Mouse (Mus musculus) liver, postnatal 0 days (tissue): ENCODE measurements at regions not wholly inside any gene's neighbourhood (a gene's known extent, or its start where the extent isn't known, plus 50 kb on each side); places are given as distances from the start of the nearest gene placed in this dataset.

Experiments used
- ATAC-seq: fragments of 200-750 bp; cut with Nextera tagmentation; 2 replicates; pipeline ENCODE4 v1.8.0; 2017; ENCODE audit warnings: mild to moderate bottlenecking, moderate library complexity
- DNase-seq: peaks from one replicate; pipeline ENCODE4 v3.0.0-alpha.2; 2016
- H3K27ac ChIP-seq: fragments of 300-500 bp; sonication (generic); 2 replicates; pipeline ENCODE4 v1.5.1; 2014; ENCODE audit warnings: antibody characterized with exemption, moderate library complexity, mild to moderate bottlenecking, low read depth
- H3K27me3 ChIP-seq: fragments of 300-500 bp; sonication (generic); 2 replicates; pipeline ENCODE4 v1.6.1; 2014; ENCODE audit warnings: low read length, control low read depth, mixed read lengths; ENCODE audit not compliant: insufficient read depth
- H3K36me3 ChIP-seq: fragments of 300-500 bp; sonication (generic); replicated peaks from 2 replicates; pipeline ENCODE4 v1.6.1; 2014; ENCODE audit warnings: mild to moderate bottlenecking, control low read depth, low read length, moderate library complexity, mixed read lengths; ENCODE audit not compliant: insufficient read depth
- H3K4me1 ChIP-seq: fragments of 300-500 bp; sonication (generic); 2 replicates; pipeline ENCODE4 v1.6.1; 2014; ENCODE audit warnings: antibody characterized with exemption, mild to moderate bottlenecking, control low read depth; ENCODE audit not compliant: insufficient read depth
- H3K4me2 ChIP-seq: fragments of 300-500 bp; sonication (generic); 2 replicates; pipeline ENCODE4 v1.6.1; 2014; ENCODE audit warnings: low read depth, mild to moderate bottlenecking, low read length, moderate library complexity, mixed read lengths
- H3K4me3 ChIP-seq: fragments of 300-500 bp; sonication (generic); 2 replicates; pipeline ENCODE4 v1.5.1; 2014; ENCODE audit warnings: low read depth, low read length
- H3K9ac ChIP-seq: fragments of 300-500 bp; sonication (generic); replicated peaks from 2 replicates; pipeline ENCODE4 v1.6.1; 2014; ENCODE audit warnings: mild to moderate bottlenecking, moderate library complexity
- H3K9me3 ChIP-seq: fragments of 300-500 bp; sonication (generic); 2 replicates; pipeline ENCODE4 v1.6.1; 2016; ENCODE audit warnings: mild to moderate bottlenecking, control low read depth, low read length, mixed read lengths
- CTCF ChIP-seq: sonication (generic); IDR thresholded peaks from 2 replicates; pipeline ENCODE4 v1.5.1; 2016; ENCODE audit warnings: antibody characterized with exemption, low read depth
- EP300 ChIP-seq: IDR thresholded peaks from 2 replicates; pipeline ENCODE4 v1.6.1; 2016; ENCODE audit warnings: antibody characterized with exemption, low read depth, mild to moderate bottlenecking
- WGBS: fragments of 180-500 bp; shearing (Covaris S2); extraction: QIAGEN DNeasy Blood & Tissue Kit; methylation state at CpG from one replicate; pipeline ENCODE4 v1.1.7; 2014; ENCODE audit not compliant: insufficient replicate concordance; 5-methylcytosine and 5-hydroxymethylcytosine counted together

GRCm38 (mm10) chr1:73361300-73361699 is 345.6 kb upstream of the Tnp1 start:
- no peak for TF ChIP-seq EP300
- no peak for TF ChIP-seq CTCF
- no peak overlapping the region for H3K4me2 ChIP-seq
- no peak overlapping the region for H3K4me3 ChIP-seq
- WGBS: 68% methylated on average over 7 of the region's 7 CpGs
- H3K9ac ChIP-seq: no peak overlapping the region
- H3K27ac ChIP-seq: no peak overlapping the region
- DNase-seq (no peak), ATAC-seq (no peak)
- no peaks in the 10 kb centered on the region for H3K9me3 ChIP-seq
- H3K27me3 ChIP-seq: no peaks in the 10 kb centered on the region
- no peaks in the 10 kb centered on the region for H3K4me1 ChIP-seq
- H3K36me3 ChIP-seq: no peaks in the 10 kb centered on the region

DNA sequence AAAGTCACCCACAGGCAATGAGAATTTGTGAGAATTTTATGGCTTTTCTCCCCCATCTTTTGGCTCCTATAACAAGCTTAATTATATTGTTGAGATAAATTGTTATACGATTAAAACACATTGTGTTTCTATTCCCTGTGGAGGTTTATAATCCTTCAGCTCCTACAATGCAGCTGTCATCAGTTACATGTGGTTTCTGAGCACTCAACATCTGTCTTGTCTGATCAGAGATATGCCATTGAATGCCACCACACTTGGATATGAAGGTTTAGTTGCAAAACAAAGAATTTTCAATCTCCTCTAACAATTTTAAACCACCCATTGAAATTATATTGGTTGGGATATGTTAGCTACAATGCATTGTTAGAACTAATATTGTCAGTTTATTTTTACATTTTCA is 338.7 kb upstream of the Tnp1 start:
- DNase-seq (no peak), ATAC-seq (no peak)
- Histone ChIP-seq H3K4me2 (no peak overlapping the region), H3K27me3 (no peaks in the 10 kb centered on the region), H3K4me3 (no peak overlapping the region), H3K36me3 (no peaks in the 10 kb centered on the region), H3K27ac (no peak overlapping the region), H3K4me1 (no peaks in the 10 kb centered on the region), H3K9ac (no peak overlapping the region), H3K9me3 (no peaks in the 10 kb centered on the region)
- 71% methylated on average over 1 of the region's 1 CpGs for WGBS
- TF ChIP-seq EP300 (no peak), CTCF (no peak)

DNA sequence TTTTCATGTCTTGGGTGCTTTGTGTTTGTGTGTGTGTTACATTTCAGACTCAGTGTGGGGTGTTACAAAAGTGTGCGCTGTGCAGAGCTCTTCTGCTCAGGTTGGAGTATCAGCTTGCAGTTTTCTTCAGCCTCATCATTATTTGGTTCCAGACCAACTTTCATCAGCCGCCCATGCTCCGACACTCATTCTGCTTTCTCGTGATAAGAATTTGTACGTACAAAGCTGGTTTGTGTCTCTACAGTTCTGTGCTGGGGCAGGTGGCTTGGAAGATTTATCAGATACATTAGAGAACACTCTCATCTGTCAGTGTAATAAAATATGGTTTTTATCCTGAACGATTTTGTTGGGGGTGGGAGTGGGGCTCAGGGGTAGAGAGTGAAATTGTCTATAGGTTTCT is 332.8 kb upstream of the Tnp1 start:
- no peak for DNase-seq
- H3K4me3 ChIP-seq: no peak overlapping the region
- TF ChIP-seq EP300 (no peak), CTCF (no peak)
- H3K4me1 ChIP-seq: no peaks in the 10 kb centered on the region
- H3K36me3 ChIP-seq: no peaks in the 10 kb centered on the region
- 0 out of 2 replicates have a peak, but pooled peaks cover 2% of the 10 kb centered on the region for H3K27me3 ChIP-seq
- ATAC-seq: no peak
- H3K9me3 ChIP-seq: no peaks in the 10 kb centered on the region
- H3K4me2 ChIP-seq: no peak overlapping the region
- no peak overlapping the region for H3K27ac ChIP-seq
- no peak overlapping the region for H3K9ac ChIP-seq
- WGBS: 65% methylated on average over 6 of the region's 6 CpGs

- H3K9me3 ChIP-seq: no peaks in the 10 kb centered on the region
- DNase-seq (no peak), ATAC-seq (no peak)
- no peak overlapping the region for H3K4me3 ChIP-seq
- no peaks in the 10 kb centered on the region for H3K36me3 ChIP-seq
- no peak overlapping the region for H3K9ac ChIP-seq
- no peak overlapping the region for H3K27ac ChIP-seq
- H3K4me1 ChIP-seq: no peaks in the 10 kb centered on the region
- 0 out of 2 replicates have a peak, but pooled peaks cover 2% of the 10 kb centered on the region for H3K27me3 ChIP-seq
- 62% methylated on average over 1 of the region's 1 CpGs for WGBS
- no peak overlapping the region for H3K4me2 ChIP-seq
- no peak for TF ChIP-seq EP300
- no peak for TF ChIP-seq CTCF
Measured at GRCm38 (mm10) chr1:73344587-73344986, 328.9 kb upstream of the Tnp1 start.

DNA sequence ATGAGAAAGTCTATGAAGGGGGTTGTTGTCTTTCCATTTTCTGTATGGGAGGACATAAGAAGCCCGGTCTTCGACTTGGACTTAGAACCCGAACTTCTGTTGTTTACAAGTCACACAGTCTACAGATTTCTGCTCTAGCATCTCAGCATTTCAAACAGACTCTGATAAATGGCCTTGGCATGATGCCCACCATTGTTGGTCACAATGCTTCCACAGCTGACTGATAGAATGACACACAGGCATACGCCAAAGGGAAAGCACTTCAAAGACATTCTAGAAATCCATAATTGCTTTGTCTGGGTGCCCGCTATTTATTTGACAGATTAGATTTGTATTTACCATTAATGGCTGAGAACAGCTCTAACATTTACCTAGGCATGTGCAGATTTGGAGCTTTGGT is 326.2 kb upstream of the Tnp1 start:
- H3K27ac ChIP-seq: no peak overlapping the region
- H3K9ac ChIP-seq: no peak overlapping the region
- no peaks in the 10 kb centered on the region for H3K9me3 ChIP-seq
- no peaks in the 10 kb centered on the region for H3K36me3 ChIP-seq
- H3K4me3 ChIP-seq: no peak overlapping the region
- no peak overlapping the region for H3K4me2 ChIP-seq
- no peaks in the 10 kb centered on the region for H3K4me1 ChIP-seq
- TF ChIP-seq CTCF (no peak), EP300 (no peak)
- WGBS: 77% methylated on average over 5 of the region's 5 CpGs
- H3K27me3 ChIP-seq: 0 out of 2 replicates have a peak, but pooled peaks cover 7% of the 10 kb centered on the region
- DNase-seq (no peak), ATAC-seq (no peak)

DNA sequence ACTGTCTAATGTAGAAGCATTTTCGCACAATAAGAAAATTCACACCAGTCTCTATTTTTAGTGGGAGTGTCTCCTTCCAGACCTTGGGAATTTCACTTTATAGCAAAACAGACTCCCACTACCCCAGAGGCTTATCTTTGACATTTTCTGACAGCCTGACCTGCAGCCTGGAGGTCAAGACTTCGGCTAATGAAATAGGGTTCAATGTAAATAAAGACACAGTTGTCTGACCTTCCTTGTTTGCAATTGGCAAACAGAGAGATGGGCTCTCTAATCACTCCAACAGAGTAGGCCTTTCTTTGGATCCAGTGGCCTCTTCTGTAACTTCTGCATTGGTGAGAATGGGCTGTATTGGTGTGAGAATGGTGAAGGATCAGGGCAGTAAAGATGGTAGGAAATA is 321.7 kb upstream of the Tnp1 start:
- Histone ChIP-seq H3K9ac (no peak overlapping the region), H3K4me2 (no peak overlapping the region), H3K9me3 (no peaks in the 10 kb centered on the region), H3K27me3 (0 out of 2 replicates have a peak, but pooled peaks cover 9% of the 10 kb centered on the region), H3K36me3 (no peaks in the 10 kb centered on the region), H3K4me1 (no peaks in the 10 kb centered on the region), H3K4me3 (no peak overlapping the region), H3K27ac (no peak overlapping the region)
- 53% methylated on average over 2 of the region's 2 CpGs for WGBS
- no peak for TF ChIP-seq CTCF
- TF ChIP-seq EP300: no peak
- DNase-seq (no peak), ATAC-seq (no peak)

DNA sequence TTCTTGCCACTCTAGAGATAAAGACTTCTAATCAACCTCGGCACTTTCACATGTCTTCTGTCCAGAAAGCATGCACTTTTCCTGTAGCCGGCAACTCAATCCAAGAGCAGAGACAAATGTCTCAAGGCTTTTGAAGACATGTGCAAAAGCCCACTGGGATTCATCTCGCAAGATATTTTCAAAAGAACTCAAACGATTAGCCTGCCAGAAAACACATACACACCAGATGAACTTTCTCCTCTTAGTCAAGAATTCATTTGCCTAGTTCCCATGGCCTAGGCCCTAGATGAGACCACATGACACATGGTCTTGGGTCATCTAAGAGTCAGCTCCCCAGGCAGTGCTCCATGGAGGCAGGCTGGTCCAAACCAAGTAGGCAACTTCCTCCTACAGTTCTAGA is 293.8 kb upstream of the Tnp1 start:
- TF ChIP-seq CTCF: no peak
- no peak for TF ChIP-seq EP300
- H3K27me3 ChIP-seq: no peaks in the 10 kb centered on the region
- DNase-seq (no peak), ATAC-seq (no peak)
- H3K4me2 ChIP-seq: no peak overlapping the region
- H3K27ac ChIP-seq: no peak overlapping the region
- no peak overlapping the region for H3K4me3 ChIP-seq
- H3K4me1 ChIP-seq: no peaks in the 10 kb centered on the region
- no peaks in the 10 kb centered on the region for H3K36me3 ChIP-seq
- no peak overlapping the region for H3K9ac ChIP-seq
- no peaks in the 10 kb centered on the region for H3K9me3 ChIP-seq
- 67% methylated on average over 4 of the region's 4 CpGs for WGBS
